Mouse (Mus musculus) layer of hippocampus, adult 9-10 months (tissue): ENCODE data around the gene Rtkn2.
"Not testable (repeated sequence)": the region's sequence is repeated elsewhere in the genome, so short reads cannot be mapped to it uniquely, and the experiment has no call there.

Experiments used
- DNase-seq: peaks from one replicate; pipeline ENCODE4 v3.0.0; 2022; ENCODE audit warnings: low spot score

Rtkn2 gene

GRCm38 (mm10) chr10:68078708-68079107, 99.3 kb downstream of the Rtkn2 start:
- DNase-seq, result no peak

- no peak for DNase-seq
These were observed 100.7 kb downstream of the Rtkn2 start for GRCm38 (mm10) chr10:68079910-68080670.

- DNase-seq, result no peak
These were observed 102.3 kb downstream of the Rtkn2 start for GRCm38 (mm10) chr10:68081712-68082111.

- DNase-seq, result no peak
These were observed 106.2 kb downstream of the Rtkn2 start for GRCm38 (mm10) chr10:68085574-68085973.

GRCm38 (mm10) chr10:68086973-68087372, 107.6 kb downstream of the Rtkn2 start:
- no peak for DNase-seq

- DNase-seq, result no peak
These were observed 108.4 kb downstream of the Rtkn2 start for GRCm38 (mm10) chr10:68087722-68088121.

- no peak for DNase-seq
These were observed 110.2 kb downstream of the Rtkn2 start for GRCm38 (mm10) chr10:68089435-68090196.

DNA sequence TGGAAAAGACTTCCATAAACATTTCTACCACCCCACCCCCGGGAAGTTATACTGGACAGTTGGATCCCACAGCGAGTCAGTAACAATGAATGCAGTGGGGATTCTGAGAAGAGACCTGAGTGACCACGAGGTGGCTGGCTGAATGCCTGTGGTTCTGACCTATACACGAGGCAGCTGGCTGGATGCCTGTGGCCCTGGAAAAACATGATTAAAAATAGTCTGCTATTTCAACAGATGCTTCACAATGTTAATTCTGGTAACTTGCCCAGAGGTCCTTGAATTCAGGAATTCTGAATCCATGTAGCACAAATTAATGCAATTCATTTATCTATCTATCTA, 110.8 kb downstream of the Rtkn2 start:
- no peak for DNase-seq

DNA sequence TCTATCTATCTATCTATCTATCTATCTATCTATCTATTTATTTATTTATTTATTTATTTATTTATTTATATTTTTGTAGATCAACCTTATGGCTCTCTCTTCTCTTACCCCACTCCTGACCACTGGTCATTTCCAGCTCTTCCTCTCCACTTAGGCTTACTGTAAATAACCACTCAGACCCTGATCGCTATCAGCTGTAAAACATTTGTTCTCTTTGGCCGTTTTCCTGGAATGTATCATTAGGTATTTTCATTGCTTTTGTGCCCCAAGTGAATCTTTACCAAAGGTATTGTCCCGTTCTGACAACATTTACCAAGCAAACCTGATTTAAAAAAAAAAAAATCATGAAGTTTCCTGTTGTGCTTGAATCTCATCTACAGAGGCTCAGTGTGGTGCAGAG, 111.2 kb downstream of the Rtkn2 start:
- no peak for DNase-seq

DNA sequence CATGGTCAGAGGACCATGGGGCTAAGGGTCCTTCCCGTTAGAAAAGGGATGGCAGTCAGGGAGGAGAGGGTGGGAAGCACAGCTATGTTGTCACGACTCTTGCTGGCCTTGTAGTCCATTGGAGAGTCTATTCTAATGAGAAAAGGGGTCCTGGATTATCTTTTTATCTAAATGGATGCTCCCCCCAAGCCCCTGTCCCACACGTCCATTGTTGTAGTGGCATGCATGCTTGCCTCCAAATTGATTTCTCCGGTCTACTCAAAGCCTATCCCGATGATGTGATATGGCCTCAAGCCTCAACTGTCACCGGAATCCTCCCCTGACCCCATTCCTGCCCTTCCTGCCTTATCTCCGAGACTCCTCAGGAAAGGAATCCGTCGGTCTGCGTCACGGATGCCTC, 111.6 kb downstream of the Rtkn2 start:
- DNase-seq, result no peak

DNA sequence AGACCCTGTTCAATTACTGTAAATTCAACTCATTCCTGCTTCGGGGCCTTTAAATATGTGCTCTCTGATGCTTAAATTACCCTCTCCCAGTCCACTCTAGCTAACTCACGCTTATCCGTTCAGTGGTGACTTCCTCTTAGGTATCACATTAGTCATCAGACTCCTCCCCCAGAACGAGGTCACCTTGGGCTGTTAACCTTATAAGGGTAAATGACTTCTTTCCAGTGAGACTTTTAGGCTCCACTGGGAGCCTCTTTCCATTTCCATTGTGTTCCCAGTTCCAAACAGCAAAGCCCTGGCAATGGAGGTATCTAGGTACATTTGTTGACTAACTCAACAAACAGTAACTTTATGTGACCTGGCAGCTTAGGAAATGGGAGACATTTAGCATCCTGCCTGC, 112.5 kb downstream of the Rtkn2 start:
- no peak for DNase-seq

GRCm38 (mm10) chr10:68093496-68093895, 114.1 kb downstream of the Rtkn2 start:
- DNase-seq, result no peak

GRCm38 (mm10) chr10:68095136-68095535, 115.8 kb downstream of the Rtkn2 start:
- DNase-seq, result no peak

DNA sequence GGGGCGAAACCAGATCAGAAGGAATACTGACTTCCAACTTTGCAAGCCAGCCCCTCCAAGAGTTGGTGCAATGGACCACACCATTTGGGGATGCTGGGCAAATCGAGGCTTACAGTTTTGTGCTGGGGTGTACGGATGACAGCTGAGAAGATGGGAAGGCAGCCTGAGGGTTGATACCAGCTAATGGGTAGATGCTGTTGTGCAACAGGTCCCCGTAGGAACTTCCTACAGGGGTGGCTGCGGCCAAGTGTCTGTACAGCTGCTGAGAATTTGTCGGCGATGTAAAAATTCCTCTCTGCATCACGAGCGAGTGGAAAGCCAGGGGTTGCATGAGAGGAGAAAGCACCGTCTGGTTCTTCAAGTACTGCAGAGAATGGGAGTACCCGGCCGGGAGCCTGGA, 117.0 kb downstream of the Rtkn2 start:
- no peak for DNase-seq

- no peak for DNase-seq
These were observed 118.7 kb downstream of the Rtkn2 start for GRCm38 (mm10) chr10:68097821-68098675.

GRCm38 (mm10) chr10:68099801-68100200, 120.4 kb downstream of the Rtkn2 start:
- DNase-seq, result not testable (repeated sequence)

- no peak for DNase-seq
These were observed 121.1 kb downstream of the Rtkn2 start for GRCm38 (mm10) chr10:68100506-68100905.

- DNase-seq, result no peak
These were observed 121.9 kb downstream of the Rtkn2 start for GRCm38 (mm10) chr10:68101251-68101650.

GRCm38 (mm10) chr10:68102566-68102965, 123.2 kb downstream of the Rtkn2 start:
- no peak for DNase-seq

- DNase-seq, result no peak
These were observed 123.9 kb downstream of the Rtkn2 start for GRCm38 (mm10) chr10:68103078-68103855.

GRCm38 (mm10) chr10:68103988-68104387, 124.6 kb downstream of the Rtkn2 start:
- no peak for DNase-seq

DNA sequence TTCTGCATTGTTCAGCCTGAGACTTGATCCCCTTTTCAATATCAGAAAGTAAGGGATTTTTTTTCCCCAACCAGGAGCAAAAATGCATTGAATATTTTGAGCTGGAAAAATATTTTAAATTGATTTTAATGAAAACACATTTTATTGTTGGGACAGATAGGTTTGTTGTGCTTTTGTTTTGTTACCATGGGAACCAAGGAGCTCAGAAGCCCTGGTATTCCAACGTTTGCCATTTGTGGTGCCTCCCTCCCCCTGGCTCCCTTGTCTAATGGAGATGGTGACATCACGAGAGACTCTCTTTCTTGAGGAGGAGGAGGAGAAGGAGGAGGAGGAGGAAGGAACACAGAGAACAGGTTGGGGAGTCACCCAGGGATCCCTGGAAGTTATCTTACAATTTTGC, 125.1 kb downstream of the Rtkn2 start:
- no peak for DNase-seq
